ENCODE assay signal across 16 mouse cellular contexts in genomic region chr14:46897953-46898352, GRCm38 (mm10). TPM values are rescaled to one million over a fixed set of nuclear protein-coding genes. Genes with fewer than 3 reads are reported as not detected.
"Had no signal": no experiment of that assay in that cellular context is flagged by ENCODE, and none has a peak within 500 bp of the region (broad histone marks: within the 10 kb centered on the region; RNA-seq: fewer than 3 reads in every experiment).

No protein-coding gene starts in this region.

- H3K4me3 ChIP-seq: neural tube, embryonic 12.5 days; neural tube, embryonic 13.5 days; neural tube, embryonic 15.5 days; stomach, embryonic 15.5 days had no signal

- H3K27me3 ChIP-seq: neural tube, embryonic 12.5 days; neural tube, embryonic 13.5 days; neural tube, embryonic 15.5 days; stomach, embryonic 15.5 days had no signal

- H3K27ac ChIP-seq: neural tube, embryonic 12.5 days; neural tube, embryonic 13.5 days; neural tube, embryonic 15.5 days; stomach, embryonic 15.5 days; stomach, postnatal 0 days had no signal

- H3K4me2 ChIP-seq: neural tube, embryonic 12.5 days; neural tube, embryonic 13.5 days; neural tube, embryonic 15.5 days; stomach, embryonic 15.5 days had no signal

- H3K4me1 ChIP-seq: neural tube, embryonic 12.5 days; neural tube, embryonic 13.5 days; neural tube, embryonic 15.5 days; stomach, embryonic 15.5 days had no signal

- H3K36me3 ChIP-seq: neural tube, embryonic 12.5 days; neural tube, embryonic 13.5 days; neural tube, embryonic 15.5 days; stomach, embryonic 15.5 days had no signal

- DNase-seq: retina, postnatal 1 day; right cerebral cortex, postnatal 14 days; right cerebral cortex, postnatal 4 days; spleen, adult 18-20 months; thymus, adult 18-20 months; thymus, adult 2 months; thymus, postnatal 14 days; thymus, postnatal 25 days; thymus, postnatal 36 days; thymus, postnatal 4 days had no signal

RNA-seq across cellular contexts. Expression of gene Samd4, which starts 15.3 kb away (rescaled TPM):
- total RNA-seq: neutrophil, adult 5-6 weeks had no signal
